In the genomic region with DNA sequence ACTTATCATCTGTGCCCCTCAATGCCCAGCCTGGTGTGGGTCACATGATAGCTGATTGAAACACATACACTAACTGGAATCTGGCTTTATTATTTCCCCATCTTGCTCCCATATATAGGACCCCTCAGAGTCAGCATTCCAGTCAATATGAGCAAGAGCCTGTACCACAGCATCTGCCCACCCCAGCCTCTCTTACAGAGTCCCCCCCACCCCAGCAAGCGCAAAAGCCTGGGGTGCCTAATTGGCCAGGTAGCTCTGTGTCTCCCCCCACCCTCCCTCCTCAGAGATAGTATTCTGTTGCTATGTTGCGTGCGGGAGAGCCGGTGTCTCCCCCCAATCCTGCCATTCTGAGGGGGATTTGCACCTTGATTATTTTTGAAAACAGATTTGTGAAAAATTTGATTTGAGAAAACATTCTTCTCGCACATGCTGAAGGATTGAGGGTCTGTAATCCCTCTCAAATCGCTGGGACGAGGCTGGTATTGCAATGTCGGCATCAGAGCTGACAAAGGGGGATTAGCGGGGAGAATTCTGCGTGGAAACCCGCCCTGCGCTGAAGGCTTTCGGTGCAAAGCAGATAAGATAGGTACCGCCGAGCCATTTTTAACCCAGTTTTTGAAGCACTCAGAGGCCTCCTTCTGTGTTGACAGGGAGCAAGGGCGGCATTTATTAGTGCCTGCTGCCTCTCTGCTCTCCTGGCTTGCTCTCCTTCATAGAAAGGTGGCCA, we compare ENCODE assay signal across 25 mouse cellular contexts.
DNase-seq lines count a peak whose midpoint lies in the region; ATAC-seq and TF ChIP-seq lines count a peak whose summit lies in the region.
"Had no signal": no experiment of that assay in that cellular context is flagged by ENCODE, and none has a peak within 500 bp of the region (broad histone marks: within the 10 kb centered on the region; RNA-seq: fewer than 3 reads in every experiment).

No protein-coding gene starts in this region.

- TF ChIP-seq CTCF in layer of hippocampus, adult 2 months (conservative IDR thresholded peaks at IDR 0.05): no peak

- intact Hi-C loops in left cerebral cortex, postnatal 36 days (cut with DNase I): no loop called here

- no peak overlapping the region for H3K9ac ChIP-seq in heart, embryonic 11.5 days (ENCODE audit: low read depth, low read length)
- H3K9ac ChIP-seq in midbrain, embryonic 13.5 days (replicated peaks): no peak overlapping the region
- H3K9ac ChIP-seq: embryonic facial prominence, embryonic 15.5 days; kidney, embryonic 15.5 days; neural tube, embryonic 12.5 days; stomach, embryonic 15.5 days had no signal

- peaks cover 3% of the 10 kb centered on the region; the same call in 1 of the 2 replicates for H3K27me3 ChIP-seq in heart, embryonic 11.5 days (ENCODE audit: control insufficient read depth, insufficient read depth, low read length)
- H3K27me3 ChIP-seq in midbrain, embryonic 13.5 days: 0 out of 2 replicates have a peak, but pooled peaks cover 3% of the 10 kb centered on the region
- H3K27me3 ChIP-seq: embryonic facial prominence, embryonic 15.5 days; kidney, embryonic 15.5 days; neural tube, embryonic 12.5 days; stomach, embryonic 15.5 days had no signal

- H3K4me3 ChIP-seq in heart, embryonic 11.5 days (ENCODE audit: low read depth, low read length): no peak overlapping the region
- H3K4me3 ChIP-seq in layer of hippocampus, adult 2 months: no peak overlapping the region
- H3K4me3 ChIP-seq in midbrain, embryonic 13.5 days (replicated peaks): no peak overlapping the region
- H3K4me3 ChIP-seq: embryonic facial prominence, embryonic 15.5 days; hindbrain, embryonic 10.5 days; kidney, embryonic 15.5 days; neural tube, embryonic 12.5 days; stomach, embryonic 15.5 days had no signal

- H3K36me3 ChIP-seq in heart, embryonic 11.5 days (ENCODE audit: control insufficient read depth, insufficient read depth, low read length): no peaks in the 10 kb centered on the region
- no peaks in the 10 kb centered on the region for H3K36me3 ChIP-seq in midbrain, embryonic 13.5 days
- H3K36me3 ChIP-seq: embryonic facial prominence, embryonic 15.5 days; hindbrain, embryonic 10.5 days; kidney, embryonic 15.5 days; neural tube, embryonic 12.5 days; stomach, embryonic 15.5 days had no signal

- H3K4me1 ChIP-seq in heart, embryonic 11.5 days (ENCODE audit: control insufficient read depth, insufficient read depth, low read length): peaks cover 9% of the 10 kb centered on the region
- H3K4me1 ChIP-seq in midbrain, embryonic 13.5 days (replicated peaks): peaks cover 41% of the 10 kb centered on the region
- H3K4me1 ChIP-seq: embryonic facial prominence, embryonic 15.5 days; kidney, embryonic 15.5 days; neural tube, embryonic 12.5 days; stomach, embryonic 15.5 days had no signal

- DNase-seq in heart, adult 18-20 months: no peak
- no peak for DNase-seq in layer of hippocampus, adult 2 months (ENCODE audit: low spot score in 2 of 2)
- no peak for DNase-seq in layer of hippocampus, adult 9-10 months (ENCODE audit: low spot score)
- no peak for DNase-seq in right cerebral cortex, postnatal 36 days (ENCODE audit: low spot score in 2 of 2)
- DNase-seq in left cerebral cortex, postnatal 36 days (ENCODE audit: low spot score in 2 of 2): no peak
- DNase-seq: B cell, adult 2 months; cerebellum, adult 2 months; cerebellum, postnatal 36 days; gastrocnemius, postnatal 36 days; layer of hippocampus, postnatal 36 days; left cerebral cortex, postnatal 4 days; liver; right cerebral cortex, postnatal 14 days; thymus, adult 18-20 months; thymus, postnatal 4 days had no signal

- ATAC-seq in heart, embryonic 11.5 days (replicated peaks; ENCODE audit: insufficient number of reproducible peaks, low FRiP score, low TSS enrichment): no peak
- ATAC-seq in midbrain, embryonic 13.5 days: 0 out of 2 replicates have a peak, but pooled peaks have one; percentile 31
- ATAC-seq: hindbrain, postnatal 0 days; intestine, postnatal 0 days; lung, postnatal 0 days had no signal

- H3K27ac ChIP-seq in heart, embryonic 11.5 days (ENCODE audit: low read depth, low read length): no peak overlapping the region
- peak overlapping the region; percentile 55 for H3K27ac ChIP-seq in layer of hippocampus, adult 2 months
- peak overlapping the region; percentile 60 for H3K27ac ChIP-seq in midbrain, embryonic 13.5 days
- H3K27ac ChIP-seq: embryonic facial prominence, embryonic 15.5 days; hindbrain, embryonic 10.5 days; hindbrain, postnatal 0 days; kidney, embryonic 15.5 days; neural tube, embryonic 12.5 days; stomach, embryonic 15.5 days had no signal

- 32% methylated on average over 16 of the region's 16 CpGs for WGBS in heart, embryonic 11.5 days (ENCODE audit: insufficient replicate concordance)
- 48% methylated on average over 16 of the region's 16 CpGs for WGBS in midbrain, embryonic 13.5 days

- peak overlapping the region; percentile 33 for H3K4me2 ChIP-seq in heart, embryonic 11.5 days
- no peak overlapping the region for H3K4me2 ChIP-seq in midbrain, embryonic 13.5 days (replicated peaks)
- H3K4me2 ChIP-seq: embryonic facial prominence, embryonic 15.5 days; kidney, embryonic 15.5 days; neural tube, embryonic 12.5 days; stomach, embryonic 15.5 days had no signal

- no peaks in the 10 kb centered on the region for H3K9me3 ChIP-seq in heart, embryonic 11.5 days (replicated peaks; ENCODE audit: control insufficient read depth, low read length)
- no peaks in the 10 kb centered on the region for H3K9me3 ChIP-seq in midbrain, embryonic 13.5 days
- H3K9me3 ChIP-seq: embryonic facial prominence, embryonic 15.5 days; hindbrain, embryonic 10.5 days; kidney, embryonic 15.5 days; neural tube, embryonic 12.5 days; stomach, embryonic 15.5 days had no signal
